Mouse (Mus musculus): ENCODE measurements around the gene Fbxw8. TPM values are rescaled to one million over a fixed set of nuclear protein-coding genes. Genes with fewer than 3 reads are reported as not detected.

Fbxw8 gene
- polyA plus RNA-seq, 1 experiment = 28.3 TPM

DNA sequence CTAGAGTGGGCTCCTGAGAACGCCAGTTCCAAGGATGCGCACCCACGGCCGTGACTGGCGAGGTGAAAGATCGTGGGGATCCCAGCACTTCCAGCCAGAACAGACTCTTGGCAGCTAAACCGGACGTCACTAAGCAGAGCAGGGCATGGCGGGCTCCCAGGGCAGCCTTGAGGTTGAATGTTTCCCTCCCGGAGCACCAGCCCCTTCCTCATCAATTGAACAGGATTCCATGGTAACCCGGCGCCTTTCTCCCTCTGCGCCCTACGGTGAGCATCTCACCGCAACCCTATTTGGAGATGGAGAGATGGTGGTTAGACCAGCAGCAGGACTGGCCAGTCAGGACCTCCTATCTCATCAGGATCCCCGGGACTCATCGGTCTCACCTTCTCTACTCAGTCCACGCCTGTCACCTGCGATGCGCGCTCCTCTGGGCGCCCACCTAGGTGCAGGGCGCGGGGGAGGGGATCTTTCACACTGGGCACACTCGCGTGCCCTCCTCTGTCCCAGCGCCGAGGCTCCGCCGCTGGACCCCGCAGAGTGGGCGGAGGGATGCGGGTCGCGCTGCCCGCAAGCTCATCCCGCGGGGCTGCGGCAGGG lies 128.1 kb downstream of the Fbxw8 start:
- 3% methylated on average over 39 of the region's 39 CpGs for WGBS
- Histone ChIP-seq H3K4me3 (ENCODE audit: low read depth, low read length) (peak overlapping the region; percentile 63), H3K27me3 (ENCODE audit: control insufficient read depth, insufficient read depth, low read length) (peaks cover 31% of the 10 kb centered on the region), H3K4me1 (ENCODE audit: control insufficient read depth, insufficient read depth, insufficient read length, low read length) (peaks cover 23% of the 10 kb centered on the region), H3K36me3 (ENCODE audit: control insufficient read depth, insufficient read depth, low read length) (no peaks in the 10 kb centered on the region), H3K27ac (ENCODE audit: insufficient read depth, low read depth, low read length) (no peak overlapping the region)
- TF ChIP-seq CTCF (IDR thresholded peaks at IDR 0.05; ENCODE audit: extremely low read depth, insufficient read length, insufficient replicate concordance, low read depth, low read length) (no peak), POLR2A (IDR thresholded peaks at IDR 0.05; ENCODE audit: low read depth, low read length) (no peak)

DNA sequence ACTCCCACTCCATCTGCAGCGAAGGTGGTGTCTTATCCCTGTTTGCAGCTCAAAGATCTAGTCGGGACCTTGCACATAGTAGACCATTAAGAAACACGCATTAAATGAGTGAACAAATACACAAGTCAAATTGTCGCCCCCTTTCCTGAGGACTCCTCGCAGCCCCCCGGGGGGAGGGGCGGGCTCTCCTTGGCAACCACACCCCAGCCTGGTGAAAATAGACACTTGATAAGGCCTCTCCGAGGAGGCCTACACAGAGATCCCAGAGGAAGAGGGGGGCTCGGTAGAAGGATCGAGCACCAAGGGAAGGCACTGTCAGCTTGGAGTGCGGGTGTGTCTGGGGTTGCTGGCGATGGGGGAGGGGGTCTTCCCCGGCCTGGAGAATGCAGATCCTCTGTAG lies 128.9 kb downstream of the Fbxw8 start:
- H3K4me1 ChIP-seq (ENCODE audit: control insufficient read depth, insufficient read depth, insufficient read length, low read length) = peaks cover 23% of the 10 kb centered on the region
- no peaks in the 10 kb centered on the region for H3K36me3 ChIP-seq (ENCODE audit: control insufficient read depth, insufficient read depth, low read length)
- WGBS = 13% methylated on average over 13 of the region's 13 CpGs
- H3K4me3 ChIP-seq (ENCODE audit: low read depth, low read length) = no peak overlapping the region
- no peak for TF ChIP-seq POLR2A (IDR thresholded peaks at IDR 0.05; ENCODE audit: low read depth, low read length)
- no peak for TF ChIP-seq CTCF (IDR thresholded peaks at IDR 0.05; ENCODE audit: extremely low read depth, insufficient read length, insufficient replicate concordance, low read depth, low read length)
- no peak overlapping the region for H3K27ac ChIP-seq (ENCODE audit: insufficient read depth, low read depth, low read length)
- peaks cover 31% of the 10 kb centered on the region for H3K27me3 ChIP-seq (ENCODE audit: control insufficient read depth, insufficient read depth, low read length)

DNA sequence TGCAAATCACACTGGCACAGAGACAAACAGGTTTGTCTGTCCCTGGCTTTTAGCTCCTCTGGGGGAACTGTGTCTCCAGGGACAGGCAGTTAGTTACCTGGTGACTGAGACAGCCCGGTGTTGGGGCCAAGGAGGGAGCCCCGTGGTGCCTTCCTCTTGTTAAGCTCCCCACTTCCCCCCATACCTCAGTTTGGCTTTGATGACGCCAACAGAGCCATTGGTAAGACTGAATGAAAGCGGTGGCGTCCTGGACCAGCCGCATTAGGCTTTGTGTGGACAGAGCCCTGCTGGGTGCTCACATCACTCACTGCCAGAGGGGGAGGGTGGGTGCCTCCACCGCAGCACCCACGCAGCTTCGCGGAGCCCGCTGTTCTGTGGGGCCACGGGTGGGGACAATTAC lies 129.4 kb downstream of the Fbxw8 start:
- H3K36me3 ChIP-seq (ENCODE audit: control insufficient read depth, insufficient read depth, low read length) = no peaks in the 10 kb centered on the region
- H3K4me1 ChIP-seq (ENCODE audit: control insufficient read depth, insufficient read depth, insufficient read length, low read length) = peaks cover 23% of the 10 kb centered on the region
- H3K27me3 ChIP-seq (ENCODE audit: control insufficient read depth, insufficient read depth, low read length) = peaks cover 31% of the 10 kb centered on the region
- H3K27ac ChIP-seq (ENCODE audit: insufficient read depth, low read depth, low read length) = no peak overlapping the region
- WGBS = 28% methylated on average over 12 of the region's 12 CpGs
- H3K4me3 ChIP-seq (ENCODE audit: low read depth, low read length) = no peak overlapping the region
- TF ChIP-seq CTCF (IDR thresholded peaks at IDR 0.05; ENCODE audit: extremely low read depth, insufficient read length, insufficient replicate concordance, low read depth, low read length) (no peak), POLR2A (IDR thresholded peaks at IDR 0.05; ENCODE audit: low read depth, low read length) (no peak)

DNA sequence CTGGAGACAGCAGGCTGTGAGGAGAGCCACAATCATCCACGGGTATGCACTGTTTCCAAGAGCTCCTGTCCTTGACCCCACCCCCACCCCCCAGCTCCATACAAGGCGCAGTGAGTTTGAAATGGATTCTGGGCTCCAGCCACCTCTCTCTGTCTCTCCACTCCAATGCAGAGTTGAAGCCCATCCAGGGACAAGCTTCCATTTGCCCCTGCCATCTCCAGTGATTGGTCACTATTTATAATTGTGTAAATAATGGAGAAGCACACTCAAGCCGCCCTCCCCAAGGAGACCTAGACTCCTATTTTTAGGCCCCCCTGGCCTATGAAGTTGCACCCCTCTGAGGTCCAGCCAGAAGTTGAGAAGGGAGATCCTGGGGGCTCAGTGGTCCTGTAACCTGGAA lies 132.2 kb downstream of the Fbxw8 start:
- peaks cover 7% of the 10 kb centered on the region for H3K4me1 ChIP-seq (ENCODE audit: control insufficient read depth, insufficient read depth, insufficient read length, low read length)
- TF ChIP-seq CTCF (IDR thresholded peaks at IDR 0.05; ENCODE audit: extremely low read depth, insufficient read length, insufficient replicate concordance, low read depth, low read length) (no peak), POLR2A (IDR thresholded peaks at IDR 0.05; ENCODE audit: low read depth, low read length) (no peak)
- no peaks in the 10 kb centered on the region for H3K36me3 ChIP-seq (ENCODE audit: control insufficient read depth, insufficient read depth, low read length)
- peaks cover 22% of the 10 kb centered on the region for H3K27me3 ChIP-seq (ENCODE audit: control insufficient read depth, insufficient read depth, low read length)
- H3K27ac ChIP-seq (ENCODE audit: insufficient read depth, low read depth, low read length) = no peak overlapping the region
- H3K4me3 ChIP-seq (ENCODE audit: low read depth, low read length) = no peak overlapping the region
- WGBS = 42% methylated on average over 3 of the region's 3 CpGs

DNA sequence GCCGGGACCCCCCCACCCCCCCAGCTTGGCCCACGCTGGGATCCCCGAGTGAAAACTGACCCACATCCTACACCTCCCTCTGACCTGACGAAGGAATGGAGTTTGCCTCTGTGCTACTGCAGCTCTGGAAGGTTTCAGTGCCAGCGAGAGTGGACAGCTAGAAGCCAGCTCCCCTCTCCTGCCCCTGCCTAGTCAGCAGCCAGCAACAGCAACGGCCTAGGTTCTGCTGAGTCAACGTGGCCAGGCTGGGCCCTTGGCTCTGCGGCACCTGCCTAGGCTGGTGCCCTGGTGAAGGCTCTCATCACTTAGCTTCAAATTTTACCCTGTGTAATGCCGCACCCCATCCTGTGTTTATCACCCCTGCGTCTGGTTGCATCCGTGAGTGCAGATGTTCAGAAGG lies 135.4 kb downstream of the Fbxw8 start:
- TF ChIP-seq CTCF (IDR thresholded peaks at IDR 0.05; ENCODE audit: extremely low read depth, insufficient read length, insufficient replicate concordance, low read depth, low read length) (no peak), POLR2A (IDR thresholded peaks at IDR 0.05; ENCODE audit: low read depth, low read length) (no peak)
- Histone ChIP-seq H3K4me3 (ENCODE audit: low read depth, low read length) (no peak overlapping the region), H3K4me1 (ENCODE audit: control insufficient read depth, insufficient read depth, insufficient read length, low read length) (no peaks in the 10 kb centered on the region), H3K36me3 (ENCODE audit: control insufficient read depth, insufficient read depth, low read length) (no peaks in the 10 kb centered on the region), H3K27ac (ENCODE audit: insufficient read depth, low read depth, low read length) (no peak overlapping the region), H3K27me3 (ENCODE audit: control insufficient read depth, insufficient read depth, low read length) (no peaks in the 10 kb centered on the region)
- 61% methylated on average over 11 of the region's 11 CpGs for WGBS

DNA sequence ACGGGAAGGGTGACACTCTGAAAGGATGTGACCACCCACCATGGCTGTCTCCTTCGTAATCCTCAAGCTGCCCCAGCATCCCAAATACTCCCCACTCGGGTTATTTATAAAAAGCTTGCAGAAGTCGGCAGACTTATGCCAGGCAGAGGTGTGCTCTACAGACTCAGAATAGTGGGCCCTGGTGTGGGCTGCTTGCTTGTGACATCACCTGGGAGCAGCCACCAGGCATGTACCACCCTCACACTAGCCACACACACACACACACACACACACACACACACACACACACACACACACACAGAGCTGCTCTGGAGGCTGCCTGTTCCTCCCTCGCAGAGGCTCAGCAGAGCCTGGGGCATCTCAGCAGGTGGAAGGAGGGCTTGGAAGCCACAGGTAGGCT lies 137.7 kb downstream of the Fbxw8 start:
- Histone ChIP-seq H3K27me3 (ENCODE audit: control insufficient read depth, insufficient read depth, low read length) (no peaks in the 10 kb centered on the region), H3K4me3 (ENCODE audit: low read depth, low read length) (no peak overlapping the region), H3K27ac (ENCODE audit: insufficient read depth, low read depth, low read length) (no peak overlapping the region), H3K36me3 (ENCODE audit: control insufficient read depth, insufficient read depth, low read length) (no peaks in the 10 kb centered on the region), H3K4me1 (ENCODE audit: control insufficient read depth, insufficient read depth, insufficient read length, low read length) (no peaks in the 10 kb centered on the region)
- 51% methylated on average over 5 of the region's 5 CpGs for WGBS
- no peak for TF ChIP-seq POLR2A (IDR thresholded peaks at IDR 0.05; ENCODE audit: low read depth, low read length)
- TF ChIP-seq CTCF (IDR thresholded peaks at IDR 0.05; ENCODE audit: extremely low read depth, insufficient read length, insufficient replicate concordance, low read depth, low read length) = no peak

DNA sequence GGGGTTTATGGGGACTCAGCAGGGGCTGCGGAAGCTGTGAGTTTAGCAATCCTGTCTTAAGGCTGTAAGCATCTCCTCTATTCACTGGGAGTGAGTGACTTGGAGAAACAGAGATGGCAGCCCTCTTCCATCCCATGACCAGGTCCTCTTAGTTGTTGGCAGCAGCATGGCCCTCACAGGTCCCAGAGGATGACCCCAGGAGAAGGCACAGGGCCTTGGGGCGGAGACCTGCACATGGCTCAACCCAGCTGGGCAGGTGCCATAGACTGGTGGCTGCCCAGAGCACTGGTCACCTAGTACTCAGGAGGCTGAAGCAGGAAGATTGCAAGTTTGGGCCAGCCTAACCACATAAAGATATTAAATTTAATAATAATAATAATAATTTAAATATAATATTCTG lies 139.6 kb downstream of the Fbxw8 start:
- 81% methylated on average over 2 of the region's 2 CpGs for WGBS
- Histone ChIP-seq H3K27ac (ENCODE audit: insufficient read depth, low read depth, low read length) (no peak overlapping the region), H3K27me3 (ENCODE audit: control insufficient read depth, insufficient read depth, low read length) (no peaks in the 10 kb centered on the region), H3K4me3 (ENCODE audit: low read depth, low read length) (no peak overlapping the region), H3K36me3 (ENCODE audit: control insufficient read depth, insufficient read depth, low read length) (no peaks in the 10 kb centered on the region), H3K4me1 (ENCODE audit: control insufficient read depth, insufficient read depth, insufficient read length, low read length) (no peaks in the 10 kb centered on the region)
- TF ChIP-seq POLR2A (IDR thresholded peaks at IDR 0.05; ENCODE audit: low read depth, low read length) (no peak), CTCF (IDR thresholded peaks at IDR 0.05; ENCODE audit: extremely low read depth, insufficient read length, insufficient replicate concordance, low read depth, low read length) (no peak)
